Mouse (Mus musculus) adipocyte (in vitro differentiated cells): ENCODE data around the gene Nrxn1.

ENCODE experiments used
- DNase-seq: peaks from one replicate; pipeline ENCODE4 v3.0.0-alpha.2; 2016; ENCODE audit warnings: low spot score

Nrxn1 gene

DNA sequence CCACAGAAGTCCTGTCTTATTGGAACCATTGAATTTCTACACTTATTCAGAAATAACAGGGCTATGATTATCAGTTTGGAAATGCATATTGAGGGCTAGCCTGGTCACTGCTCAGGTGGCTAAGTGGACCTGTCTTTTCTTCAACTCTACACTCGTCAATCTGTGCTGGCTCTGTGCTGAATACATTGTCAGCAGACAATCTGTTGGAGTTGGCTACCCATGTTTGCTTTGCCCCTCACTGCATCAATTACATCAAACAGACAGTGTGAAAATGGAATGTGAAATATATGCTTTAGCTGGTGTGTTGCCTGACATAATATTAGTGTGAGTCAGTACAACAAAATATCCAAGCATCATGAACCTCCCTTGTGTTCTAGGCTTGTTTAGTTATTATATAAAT, 438.4 kb downstream of the Nrxn1 start:
- DNase-seq = no peak

DNA sequence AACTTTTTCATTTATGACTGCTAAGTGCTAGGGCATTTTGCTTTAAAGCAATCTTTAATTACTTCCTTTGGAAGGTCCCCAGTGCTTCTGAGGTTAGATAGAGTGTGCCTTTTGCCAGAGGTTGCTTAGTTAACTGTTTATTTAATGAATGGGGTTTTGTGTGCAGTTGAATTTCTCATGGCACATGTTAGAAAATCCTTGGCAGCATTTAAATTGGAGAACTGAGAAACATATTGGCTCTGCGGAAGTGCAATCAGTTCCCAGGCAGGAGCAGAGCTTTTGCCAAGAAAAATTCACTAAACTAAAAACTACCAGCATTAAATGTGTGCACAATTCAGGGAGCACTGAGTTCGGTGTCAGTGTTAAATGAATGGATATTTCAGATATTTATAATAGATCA, 439.5 kb downstream of the Nrxn1 start:
- DNase-seq = no peak

DNA sequence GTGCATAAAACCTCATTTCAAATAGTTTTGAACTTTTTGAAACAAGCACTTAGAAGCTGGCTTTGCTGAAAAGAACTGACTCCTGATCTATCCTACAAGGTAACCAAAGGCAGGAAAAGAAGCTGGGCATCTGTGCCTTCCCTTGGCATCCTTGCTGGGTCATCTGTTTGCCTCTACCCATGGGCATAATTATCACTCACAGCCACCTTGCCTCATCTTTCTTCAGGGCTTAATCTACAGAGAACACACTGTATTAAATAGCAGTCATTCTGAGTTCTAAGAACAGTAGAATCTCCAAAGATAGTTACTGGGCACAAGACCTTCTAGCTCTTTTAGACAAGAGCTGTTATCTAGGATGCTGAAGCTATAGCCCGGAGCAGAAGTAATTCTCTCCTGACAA, 442.6 kb downstream of the Nrxn1 start:
- no peak for DNase-seq

DNA sequence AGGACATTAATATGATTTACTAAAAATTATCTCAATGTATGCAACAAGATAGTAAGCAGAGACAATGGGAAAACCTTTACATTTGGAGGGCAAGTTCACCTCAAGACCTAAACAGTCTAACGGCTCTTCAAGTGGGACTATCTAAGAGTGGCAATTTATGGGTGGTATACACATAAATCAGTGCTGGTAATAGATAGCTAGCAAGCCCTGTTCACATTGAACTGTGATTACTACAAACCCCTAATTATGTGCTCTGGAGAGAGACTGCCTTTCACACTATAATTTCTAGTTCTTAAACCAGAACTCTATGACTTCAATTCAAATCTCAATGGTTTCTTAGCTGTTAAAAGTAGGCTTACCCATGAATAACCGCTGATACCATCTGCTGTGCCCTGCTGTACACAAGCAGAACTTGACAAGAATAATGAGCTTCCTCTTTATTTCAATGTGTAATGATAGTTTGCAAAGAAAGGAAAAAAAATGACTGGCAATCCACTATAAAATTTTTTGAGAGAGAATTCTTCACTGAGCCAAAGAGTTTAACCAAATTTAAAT, 453.8 kb downstream of the Nrxn1 start:
- no peak for DNase-seq

DNA sequence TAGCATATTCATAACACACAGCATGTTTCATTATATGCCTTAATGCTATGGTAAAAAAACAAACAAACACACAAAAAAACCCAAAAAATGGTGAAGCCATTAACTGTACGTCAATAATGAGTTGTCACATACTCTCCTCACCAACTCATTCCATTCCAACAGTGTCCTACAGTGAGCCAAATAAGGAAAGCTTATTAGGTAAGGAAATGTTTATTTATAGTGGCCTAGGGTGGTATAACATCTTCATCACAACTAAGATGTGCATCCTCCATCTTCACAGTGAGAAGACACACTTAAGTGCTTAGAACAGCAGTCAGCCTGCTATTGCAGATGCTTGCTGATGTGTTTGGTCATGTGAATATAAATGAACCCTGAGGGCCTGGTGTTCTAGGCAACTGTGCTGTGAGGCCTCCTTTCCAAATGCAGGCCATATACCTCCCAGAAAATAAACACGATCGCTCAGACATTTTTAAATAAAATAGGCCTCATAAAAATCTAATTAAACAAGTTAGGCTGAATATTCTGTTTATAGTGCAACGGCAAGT, 454.6 kb downstream of the Nrxn1 start:
- DNase-seq = no peak

DNA sequence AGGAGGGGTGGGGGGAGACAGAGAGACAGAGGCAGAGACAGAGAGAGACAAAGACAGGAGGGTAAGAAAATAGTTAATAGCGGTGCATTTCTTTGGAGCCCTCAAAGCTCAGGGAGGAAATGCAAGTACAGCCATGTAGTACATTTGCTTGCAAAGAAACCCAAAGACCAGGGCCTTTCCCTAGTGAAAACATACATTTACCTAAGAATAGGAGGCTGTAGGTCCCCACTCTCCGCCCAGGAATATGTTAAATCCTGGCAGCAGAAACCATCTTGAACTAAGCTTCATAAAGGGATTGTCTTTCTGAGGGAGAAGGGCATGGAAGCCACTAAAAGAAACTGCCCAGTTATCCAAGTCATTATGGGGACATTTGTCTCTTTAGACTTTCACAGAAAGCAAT, 461.5 kb downstream of the Nrxn1 start:
- DNase-seq = no peak

DNA sequence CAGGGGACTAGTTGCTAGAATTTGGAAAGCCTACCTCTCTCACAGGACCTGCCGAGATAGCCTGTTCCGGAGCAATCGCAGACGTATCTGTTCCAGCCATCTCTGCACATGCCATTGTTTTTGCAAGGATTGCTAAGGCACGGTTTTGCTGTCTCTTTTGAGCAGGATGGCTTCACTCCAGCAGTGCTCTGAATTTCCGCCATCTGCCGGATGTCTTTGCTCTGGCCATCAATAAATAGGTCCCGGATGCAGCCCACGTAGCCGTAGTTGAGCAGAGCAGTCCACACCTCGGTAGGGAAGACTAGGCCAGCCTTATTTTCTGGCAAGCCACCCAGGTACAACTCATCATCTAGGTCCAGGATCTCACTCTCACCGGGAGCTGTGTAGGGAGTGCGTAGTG, 463.0 kb downstream of the Nrxn1 start:
- DNase-seq = no peak

DNA sequence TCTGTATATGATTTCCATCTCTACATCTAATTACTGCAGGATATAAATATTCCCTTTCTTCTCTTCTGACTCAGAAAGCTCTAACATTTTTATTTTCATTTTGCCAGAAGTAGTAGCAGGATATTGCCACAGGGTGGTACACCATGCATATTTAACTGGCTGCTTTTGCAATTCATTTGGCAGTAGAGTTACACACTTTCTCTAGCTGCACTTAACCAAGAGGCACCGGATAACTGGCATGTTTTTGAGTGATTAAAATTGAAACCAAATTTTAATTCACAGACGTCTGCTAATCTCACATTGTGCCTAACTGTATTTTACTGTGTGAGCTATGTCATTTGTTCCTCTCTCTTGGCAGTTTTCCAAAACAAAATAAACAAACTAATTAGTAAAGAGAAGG, 464.4 kb downstream of the Nrxn1 start:
- DNase-seq = peak; percentile 2

DNA sequence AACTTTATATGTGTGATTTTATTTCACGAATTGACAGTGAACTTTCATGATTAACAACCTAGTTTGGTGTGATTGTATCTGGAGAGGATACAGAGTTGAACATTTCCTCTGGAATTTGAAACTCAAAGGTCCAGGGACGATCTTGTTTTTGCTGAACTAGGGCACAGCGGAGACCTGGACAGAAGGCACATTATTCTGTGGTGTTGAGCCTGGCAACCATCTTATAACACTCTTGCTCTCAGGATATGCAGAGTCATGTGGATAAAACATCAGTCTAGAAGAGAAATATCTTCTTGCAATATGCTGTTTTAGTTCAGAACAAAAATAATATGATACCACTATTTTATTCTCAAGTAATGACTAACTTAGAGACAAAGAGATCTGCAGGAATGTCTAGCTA, 464.9 kb downstream of the Nrxn1 start:
- DNase-seq = no peak

DNA sequence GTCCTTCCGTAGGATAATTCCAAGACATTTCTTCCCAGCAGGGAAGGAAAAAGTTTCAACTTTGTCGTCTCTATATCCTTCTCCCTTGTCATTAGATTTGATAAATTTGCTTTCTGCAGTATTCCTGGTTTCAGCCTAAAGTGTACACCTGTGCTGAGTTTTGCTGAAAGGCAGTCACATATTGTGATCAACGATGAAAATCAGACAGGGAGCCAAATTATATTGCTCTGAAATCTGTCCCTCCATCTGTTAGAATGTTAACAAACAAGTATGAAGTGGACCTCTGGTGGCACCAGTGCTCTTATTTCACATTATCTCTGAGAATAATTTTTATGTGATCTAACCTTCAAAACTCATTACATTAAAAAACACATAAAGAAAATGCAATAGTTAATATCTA, 465.5 kb downstream of the Nrxn1 start:
- DNase-seq = no peak

DNA sequence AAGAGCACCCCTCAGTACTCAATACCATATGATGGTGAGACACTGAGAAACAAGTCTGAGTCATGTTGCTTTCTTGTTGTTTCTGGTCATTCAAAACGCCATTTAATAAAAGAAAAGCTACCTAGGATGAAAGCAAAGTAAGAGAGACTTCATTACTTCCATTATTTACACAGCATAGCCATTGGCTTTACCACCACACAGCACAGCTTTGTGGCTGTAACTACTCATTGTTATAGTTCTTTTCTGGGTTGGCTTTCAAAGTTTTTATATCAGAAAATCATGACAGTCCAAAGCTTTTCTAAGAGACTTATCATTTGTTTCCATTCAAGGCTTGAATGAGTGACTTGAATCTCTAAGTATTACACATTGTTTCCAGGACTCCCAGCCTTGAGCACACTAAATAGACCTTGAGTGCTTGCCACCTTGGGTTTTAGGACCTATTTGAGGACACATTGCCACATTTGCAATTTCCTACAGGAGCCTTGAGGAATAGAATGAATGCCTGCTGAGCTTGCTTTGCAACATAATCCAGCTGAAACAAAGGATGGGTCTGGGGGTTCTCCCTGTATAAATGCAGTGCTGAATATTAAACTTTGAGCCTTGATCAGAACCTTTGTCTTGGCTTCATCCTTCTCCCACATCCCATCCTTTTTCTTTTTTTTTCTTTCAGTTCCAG, 468.1 kb downstream of the Nrxn1 start:
- no peak for DNase-seq

DNA sequence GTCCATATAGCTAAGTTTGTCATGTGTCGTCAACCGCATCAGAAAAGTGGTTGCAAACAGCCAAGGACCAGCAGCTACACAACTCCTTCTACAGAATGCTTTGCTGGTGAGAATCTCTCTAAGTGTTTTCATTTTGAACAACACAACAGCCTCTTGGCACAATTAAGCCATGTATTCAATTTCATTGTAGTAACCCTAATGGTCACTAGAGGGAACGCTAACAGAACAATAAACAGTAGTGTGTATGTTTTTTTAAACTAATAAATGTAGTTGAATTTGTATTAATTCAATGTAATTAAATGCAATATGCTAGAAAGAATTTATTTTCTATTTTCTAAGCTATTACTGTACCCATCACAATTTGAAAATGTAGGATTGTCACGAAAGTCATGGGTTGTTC, 471.0 kb downstream of the Nrxn1 start:
- no peak for DNase-seq

DNA sequence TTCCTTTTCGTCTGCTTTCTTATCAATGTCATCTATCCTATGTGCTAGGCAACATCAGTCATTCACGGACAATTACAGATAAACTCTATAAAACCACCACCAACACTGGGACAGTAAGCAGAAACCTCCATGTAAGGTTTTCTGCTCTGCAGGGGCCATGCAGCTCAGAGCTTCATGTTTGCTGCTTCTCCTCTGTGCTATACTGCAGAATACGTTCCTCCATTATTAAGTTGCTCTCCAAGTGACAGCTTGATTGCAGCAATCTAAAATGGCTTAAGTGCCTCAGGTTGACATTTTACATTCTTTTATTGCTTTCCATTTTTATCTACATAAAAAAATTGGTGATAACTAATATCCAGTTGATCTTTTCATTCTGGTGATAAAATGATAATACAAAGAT, 477.9 kb downstream of the Nrxn1 start:
- DNase-seq = no peak

DNA sequence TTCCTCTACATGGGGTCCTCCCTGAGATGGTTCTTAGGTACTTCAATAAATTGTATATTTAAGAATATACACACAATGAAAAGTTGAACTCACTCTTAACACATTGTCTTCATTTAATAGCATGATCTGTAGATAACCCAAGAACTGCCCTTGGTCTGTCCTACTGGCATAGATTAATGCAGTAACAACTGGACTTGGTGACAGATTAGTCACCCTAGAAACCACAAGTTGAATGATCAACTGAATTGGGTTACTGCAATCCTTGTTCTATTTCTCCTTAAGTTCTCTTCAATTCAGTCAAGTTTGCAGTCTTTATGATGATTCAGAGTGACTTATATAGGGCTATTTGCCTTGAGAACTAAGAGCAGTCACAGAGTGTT, 485.5 kb downstream of the Nrxn1 start:
- DNase-seq = no peak

DNA sequence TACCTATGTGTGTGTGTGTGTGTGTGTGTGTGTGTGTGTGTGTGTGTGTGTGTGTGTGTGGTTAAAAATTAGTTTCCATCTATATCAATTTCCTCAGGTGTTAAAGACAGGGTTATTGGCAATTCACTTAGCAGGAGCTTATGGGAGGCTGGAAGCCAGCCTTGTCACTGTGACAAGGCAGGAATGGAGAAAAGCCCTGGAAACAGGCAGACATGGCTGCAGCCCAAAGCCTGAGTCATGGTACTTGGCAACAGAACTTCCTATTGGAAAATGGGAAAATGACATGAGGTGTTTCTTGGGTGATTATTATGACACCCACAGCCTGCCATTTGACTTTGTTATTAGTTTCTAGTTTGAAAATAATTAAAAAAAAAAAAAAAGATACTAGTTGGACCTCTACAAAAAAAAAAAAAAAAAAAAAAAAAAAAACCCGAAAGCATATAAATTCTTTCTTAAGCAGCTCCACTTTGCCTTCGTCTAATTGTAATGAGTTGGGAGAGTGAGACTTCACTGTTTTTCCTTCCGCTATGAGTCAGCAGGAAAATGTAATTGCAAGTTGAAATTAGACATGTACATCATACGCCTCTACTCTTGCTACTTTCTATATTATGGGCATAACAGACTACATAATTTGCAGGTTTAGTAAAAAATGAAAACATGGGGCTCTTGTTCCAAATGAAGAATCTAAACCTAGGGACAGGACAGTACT, 486.0 kb downstream of the Nrxn1 start:
- DNase-seq = peak; percentile 7

DNA sequence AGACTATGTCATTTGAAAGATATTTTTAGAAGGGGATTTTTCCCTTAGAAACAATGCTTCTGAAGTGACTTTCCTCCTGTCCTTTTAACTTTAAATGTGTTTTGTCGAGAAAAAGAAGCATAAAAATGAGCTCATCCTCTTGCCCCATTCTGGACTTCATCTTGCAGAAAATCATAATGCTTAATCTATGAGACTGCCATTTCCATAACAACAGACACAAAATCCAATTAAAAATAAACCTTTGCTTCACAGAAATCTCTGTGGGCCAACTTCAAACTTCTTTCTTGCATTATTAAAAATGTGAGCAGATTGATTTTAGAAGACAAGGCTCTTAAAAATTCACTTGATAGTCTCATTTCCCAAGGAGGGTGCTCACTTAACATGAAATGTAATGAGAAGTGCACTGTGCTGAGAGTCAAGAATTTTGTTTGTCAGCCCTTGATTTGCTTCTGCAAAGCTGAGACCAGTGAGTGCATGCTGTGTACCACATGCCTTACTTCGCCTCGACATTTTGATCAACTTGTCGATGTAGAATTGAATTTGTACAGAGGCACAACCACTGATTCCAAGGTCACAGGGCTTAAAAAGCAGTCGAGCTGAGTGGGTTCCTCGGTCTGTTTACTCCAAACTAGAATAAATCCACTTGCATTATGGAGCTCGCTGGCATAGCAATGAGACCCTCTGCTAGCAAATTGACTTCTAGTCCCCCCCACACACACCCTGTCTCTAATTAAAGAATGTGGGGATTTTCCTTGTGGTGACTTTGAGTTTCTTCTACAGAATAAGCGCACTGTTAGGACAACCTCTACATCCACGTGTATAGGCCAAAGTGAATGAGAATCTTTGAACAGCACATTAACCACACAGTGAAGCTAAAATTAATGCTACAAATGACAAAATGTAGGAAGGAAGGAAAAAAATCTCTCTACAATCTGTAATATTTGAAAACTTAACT, 493.0 kb downstream of the Nrxn1 start:
- DNase-seq = no peak

DNA sequence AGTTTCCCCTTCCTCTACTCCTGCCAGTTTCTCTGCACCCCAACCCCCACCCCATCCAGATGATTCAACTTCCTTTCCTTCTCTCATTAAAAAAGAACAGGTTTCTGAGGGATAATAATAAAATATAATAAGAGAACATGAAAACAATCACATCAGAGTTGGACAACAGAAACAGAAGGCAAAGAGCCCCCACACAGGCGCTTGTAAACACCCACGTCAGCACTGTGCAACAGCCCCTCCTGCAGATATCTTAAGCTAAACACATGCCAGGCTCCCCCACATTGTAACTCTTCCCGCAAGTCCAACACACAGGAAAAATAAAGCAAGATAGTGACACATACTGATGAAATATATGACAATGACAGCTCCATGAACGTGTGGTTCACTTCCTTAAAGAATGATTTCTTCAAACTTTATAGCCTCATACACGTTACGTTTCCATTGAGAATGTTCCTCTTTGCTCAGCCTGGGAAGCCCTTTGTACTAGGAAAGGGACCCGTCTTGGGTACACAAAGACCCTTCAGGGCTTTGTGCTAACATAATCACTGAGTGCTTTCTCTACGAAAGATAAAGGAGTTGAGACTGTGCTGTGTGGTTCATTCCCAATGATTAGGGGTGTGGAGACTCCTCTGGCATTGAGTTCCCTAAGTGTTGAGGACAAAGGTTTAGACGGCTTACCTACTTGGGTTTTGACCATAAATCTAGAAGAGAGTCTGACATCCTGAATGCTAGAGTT, 497.9 kb downstream of the Nrxn1 start:
- DNase-seq = no peak

DNA sequence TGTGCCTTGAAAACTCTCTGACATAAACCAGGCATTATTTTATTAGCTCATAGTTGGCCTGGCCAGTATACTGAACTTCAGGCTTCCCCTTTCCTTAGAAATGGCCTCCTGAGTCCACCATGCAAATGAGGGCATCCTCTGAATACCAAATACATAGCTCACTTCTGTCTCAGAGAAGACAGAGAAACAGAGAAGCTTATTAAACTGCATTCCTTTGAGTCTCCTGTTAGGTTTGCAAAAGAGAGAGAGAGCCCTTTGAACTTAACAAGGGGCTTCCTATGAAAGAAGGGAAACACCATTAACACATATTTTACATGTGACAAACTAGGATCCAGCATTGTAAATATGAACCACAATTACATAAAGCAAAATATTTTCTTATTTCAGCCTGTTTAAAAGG, 506.0 kb downstream of the Nrxn1 start:
- no peak for DNase-seq

DNA sequence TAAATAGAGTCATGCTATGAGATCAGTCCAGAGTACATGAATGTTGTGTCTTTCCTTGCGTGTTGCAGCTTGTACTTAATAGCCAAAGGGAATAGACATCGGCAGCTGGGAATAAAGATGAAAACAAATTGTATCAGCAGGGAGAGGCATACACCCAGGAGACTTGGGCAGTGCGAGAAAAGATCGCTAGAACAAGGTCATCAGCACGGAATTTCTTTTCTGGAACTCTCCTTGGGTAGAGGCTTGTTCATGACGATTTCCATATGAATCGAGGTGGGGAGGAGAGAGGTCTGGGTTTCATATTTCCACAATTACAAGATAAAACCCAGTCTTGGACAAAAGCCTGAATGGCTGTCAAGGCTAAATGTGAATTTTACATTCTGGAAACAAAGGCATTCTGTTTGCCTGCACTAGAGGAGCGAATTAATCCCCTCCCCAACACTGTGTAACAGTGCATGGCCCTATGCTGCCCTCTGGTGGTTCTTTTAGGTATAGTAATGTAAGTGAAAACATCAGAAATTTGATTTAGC, 508.1 kb downstream of the Nrxn1 start:
- DNase-seq = peak; percentile 55

DNA sequence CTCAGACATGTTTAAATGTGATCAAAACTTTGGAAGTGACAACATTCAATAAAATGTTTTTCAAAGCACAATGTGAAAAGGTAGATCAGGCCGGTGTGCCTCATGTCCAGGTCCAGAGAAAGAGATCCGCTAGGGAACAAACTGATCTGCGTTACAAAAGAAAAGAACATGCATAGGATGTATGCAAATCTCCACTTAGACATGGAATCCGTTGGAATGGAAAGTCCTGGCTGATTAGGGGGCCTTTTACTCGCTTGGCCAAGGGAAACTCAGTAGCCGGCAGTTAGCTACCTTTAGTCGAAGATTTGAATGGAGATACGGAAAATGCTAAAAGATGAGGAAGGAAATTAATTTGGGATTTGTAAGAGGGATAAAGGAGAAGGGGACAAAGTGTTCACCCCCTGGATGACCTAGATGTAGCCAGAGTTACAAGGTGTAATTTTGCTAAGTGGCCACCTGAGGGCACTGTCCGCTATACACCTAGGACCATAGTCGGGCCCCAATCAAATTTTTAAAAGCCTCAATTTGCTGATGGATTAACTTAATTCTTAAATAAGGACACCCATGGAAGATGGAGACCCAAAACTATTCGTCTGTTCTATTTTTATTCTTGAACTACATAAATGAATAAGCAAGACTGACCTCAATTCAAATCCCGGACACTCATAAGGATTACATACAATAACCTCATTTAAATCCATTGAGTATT, 508.9 kb downstream of the Nrxn1 start:
- DNase-seq = no peak

DNA sequence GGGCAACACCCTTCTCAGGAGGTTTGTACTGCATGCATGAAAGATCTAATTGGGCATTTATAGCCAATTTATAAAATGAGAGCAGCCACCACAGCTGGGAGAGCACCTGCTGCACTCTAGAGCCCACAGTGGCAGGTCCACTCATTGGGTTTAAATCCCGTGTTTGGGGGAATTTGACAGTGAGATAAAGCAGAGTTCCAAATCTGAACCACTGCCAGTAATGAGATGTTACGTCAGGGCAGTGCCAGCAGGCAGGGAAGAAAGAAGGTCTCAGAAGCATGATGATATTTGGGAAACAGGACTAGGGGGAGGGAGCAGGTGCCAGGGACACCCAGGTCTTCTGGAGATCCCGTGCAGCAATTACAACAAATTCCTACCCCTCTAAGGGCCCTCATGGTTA, 509.7 kb downstream of the Nrxn1 start:
- no peak for DNase-seq
